Mouse (Mus musculus) C2C12 (cell line): ENCODE data around the gene Swi5. TPM values are rescaled to one million over a fixed set of nuclear protein-coding genes. Genes with fewer than 3 reads are reported as not detected.
"Not testable (repeated sequence)": the region's sequence is repeated elsewhere in the genome, so short reads cannot be mapped to it uniquely, and the experiment has no call there.

ENCODE experiments used
- H3K27me3 ChIP-seq: one replicate; pipeline ENCODE4 v1.6.1; 2011; ENCODE audit not compliant: control insufficient read depth, insufficient read depth, insufficient read length
- H3K36me3 ChIP-seq: one replicate; pipeline ENCODE4 v1.6.1; 2011; ENCODE audit not compliant: control insufficient read depth, insufficient read depth
- H3K4me3 ChIP-seq: one replicate; pipeline ENCODE4 v1.5.1; 2011; ENCODE audit warnings: mild to moderate bottlenecking, control low read depth; ENCODE audit not compliant: poor library complexity, insufficient read depth, severe bottlenecking
- H3K79me2 ChIP-seq: one replicate; pipeline ENCODE4 v1.6.1; 2011; ENCODE audit not compliant: control insufficient read depth, insufficient read depth
- H3K79me3 ChIP-seq: one replicate; pipeline ENCODE4 v1.6.1; 2011; ENCODE audit warnings: low read depth, control low read depth
- H3ac ChIP-seq: one replicate; pipeline ENCODE3; 2011; ENCODE audit warnings: low read depth; ENCODE audit not compliant: control insufficient read depth, insufficient read length
- CEBPB ChIP-seq: IDR thresholded peaks from one replicate; pipeline ENCODE4 v1.6.1; 2011; ENCODE audit warnings: low read depth, mild to moderate bottlenecking, control low read depth, moderate library complexity
- CTCF ChIP-seq: IDR thresholded peaks from one replicate; pipeline ENCODE4 v1.5.1; 2011; ENCODE audit not compliant: control insufficient read depth, insufficient read depth, insufficient read length
- FOSL1 ChIP-seq: IDR thresholded peaks from one replicate; pipeline ENCODE4 v1.8.0; 2011; ENCODE audit warnings: mild to moderate bottlenecking, low read length; ENCODE audit not compliant: poor library complexity, insufficient read depth, severe bottlenecking
- MAX ChIP-seq: IDR thresholded peaks from one replicate; pipeline ENCODE4 v1.6.1; 2011; ENCODE audit warnings: mild to moderate bottlenecking, control low read depth
- MYOD1 ChIP-seq: IDR thresholded peaks from one replicate; pipeline ENCODE4 v1.6.1; 2011; ENCODE audit warnings: low read depth; ENCODE audit not compliant: control insufficient read depth, insufficient read length
- MYOG ChIP-seq: IDR thresholded peaks from one replicate; pipeline ENCODE4 v1.6.1; 2011; ENCODE audit not compliant: control insufficient read depth, insufficient read length; ENCODE audit errors: extremely low read depth
- USF1 ChIP-seq: IDR thresholded peaks from one replicate; pipeline ENCODE4 v1.6.1; 2011; ENCODE audit warnings: low read depth, mild to moderate bottlenecking, control low read depth, moderate library complexity
- polyA plus RNA-seq: library from polyadenylated mRNA; unstranded; fragments of >200 nt; fragmentation: generic; extraction: Trizol; gene quantifications from one replicate; pipeline ENCODE4 v1.2.1, GENCODE M21; 2012; ENCODE audit warnings: missing spikeins

The Swi5 gene
- polyA plus RNA-seq, 1 experiment, result 387 TPM

- Histone ChIP-seq H3K79me3 (no peaks in the 10 kb centered on the region), H3K27me3 (no peaks in the 10 kb centered on the region), H3K79me2 (no peaks in the 10 kb centered on the region), H3ac (no peak overlapping the region), H3K36me3 (peaks cover 69% of the 10 kb centered on the region), H3K4me3 (no peak overlapping the region)
- TF ChIP-seq MAX, result no peak
- TF ChIP-seq CTCF, result no peak
- TF ChIP-seq USF1, result no peak
- TF ChIP-seq MYOD1, result no peak
- no peak for TF ChIP-seq MYOG
- no peak for TF ChIP-seq FOSL1
- TF ChIP-seq CEBPB, result no peak
These were observed 15.1 kb upstream of the Swi5 start for GRCm38 (mm10) chr2:32302952-32303351.

GRCm38 (mm10) chr2:32299469-32299868 is 11.6 kb upstream of the Swi5 start:
- Histone ChIP-seq H3K4me3 (no peak overlapping the region), H3K79me2 (peaks cover 2% of the 10 kb centered on the region), H3K36me3 (peaks cover 54% of the 10 kb centered on the region), H3K79me3 (no peaks in the 10 kb centered on the region), H3K27me3 (no peaks in the 10 kb centered on the region), H3ac (no peak overlapping the region)
- TF ChIP-seq FOSL1 (no peak), MYOD1 (no peak), USF1 (no peak), CTCF (no peak), CEBPB (no peak), MYOG (no peak), MAX (no peak)

- Histone ChIP-seq H3K36me3 (peaks cover 36% of the 10 kb centered on the region), H3K79me2 (peaks cover 12% of the 10 kb centered on the region)
- not testable (repeated sequence) for H3K27me3 ChIP-seq, H3K4me3 ChIP-seq, H3ac ChIP-seq, H3K79me3 ChIP-seq
These were observed 8.0 kb upstream of the Swi5 start for GRCm38 (mm10) chr2:32295842-32296241.

GRCm38 (mm10) chr2:32295285-32295684 is 7.4 kb upstream of the Swi5 start:
- Histone ChIP-seq H3K79me2 (peaks cover 17% of the 10 kb centered on the region), H3K36me3 (peaks cover 36% of the 10 kb centered on the region), H3K79me3 (peaks cover 9% of the 10 kb centered on the region), H3ac (no peak overlapping the region), H3K27me3 (no peaks in the 10 kb centered on the region), H3K4me3 (no peak overlapping the region)
- no peak for TF ChIP-seq FOSL1
- no peak for TF ChIP-seq CEBPB
- no peak for TF ChIP-seq USF1
- TF ChIP-seq MYOG, result no peak
- TF ChIP-seq MAX, result no peak
- TF ChIP-seq CTCF, result no peak

- no peak for TF ChIP-seq MYOG
- H3ac ChIP-seq, result no peak overlapping the region
- no peak overlapping the region for H3K4me3 ChIP-seq
- peaks cover 30% of the 10 kb centered on the region for H3K36me3 ChIP-seq
- H3K27me3 ChIP-seq, result no peaks in the 10 kb centered on the region
- peaks cover 27% of the 10 kb centered on the region for H3K79me2 ChIP-seq
- peaks cover 15% of the 10 kb centered on the region for H3K79me3 ChIP-seq
These were observed 6.5 kb upstream of the Swi5 start for GRCm38 (mm10) chr2:32294348-32294747.

GRCm38 (mm10) chr2:32289578-32289977 is 1.7 kb upstream of the Swi5 start:
- Histone ChIP-seq H3ac (no peak overlapping the region), H3K79me2 (peaks cover 71% of the 10 kb centered on the region), H3K79me3 (peaks cover 45% of the 10 kb centered on the region), H3K4me3 (peak overlapping the region; percentile 91), H3K36me3 (peaks cover 28% of the 10 kb centered on the region), H3K27me3 (no peaks in the 10 kb centered on the region)
- TF ChIP-seq CTCF, result peak; percentile 9
- no peak for TF ChIP-seq MYOG

GRCm38 (mm10) chr2:32288371-32288931 is 576 bp upstream of the Swi5 start:
- TF ChIP-seq FOSL1 (no peak), USF1 (no peak), MYOD1 (no peak), CEBPB (no peak), CTCF (no peak), MYOG (no peak), MAX (no peak)
- H3K36me3 ChIP-seq, result peaks cover 27% of the 10 kb centered on the region
- H3K79me3 ChIP-seq, result peaks cover 46% of the 10 kb centered on the region

More at GRCm38 (mm10) chr2:32288371-32288931, 576 bp upstream of the Swi5 start:
- Histone ChIP-seq H3ac (peak overlapping the region; percentile 78), H3K4me3 (peak overlapping the region; percentile 91), H3K27me3 (no peaks in the 10 kb centered on the region), H3K79me2 (peaks cover 72% of the 10 kb centered on the region)
